Mouse (Mus musculus) v-Abl transformed pro-B cells (cell line): ENCODE measurements around the gene Morn1.

Experiments
- in situ Hi-C, 2 experiments: fragments of 400-800 bp; cut with MboI; formaldehyde crosslinking; loops; one replicate each; pipeline ENCODE4 v1.15.1; 2025; ENCODE audit not compliant: unreplicated experiment in 2 of 2

Gene Morn1

DNA sequence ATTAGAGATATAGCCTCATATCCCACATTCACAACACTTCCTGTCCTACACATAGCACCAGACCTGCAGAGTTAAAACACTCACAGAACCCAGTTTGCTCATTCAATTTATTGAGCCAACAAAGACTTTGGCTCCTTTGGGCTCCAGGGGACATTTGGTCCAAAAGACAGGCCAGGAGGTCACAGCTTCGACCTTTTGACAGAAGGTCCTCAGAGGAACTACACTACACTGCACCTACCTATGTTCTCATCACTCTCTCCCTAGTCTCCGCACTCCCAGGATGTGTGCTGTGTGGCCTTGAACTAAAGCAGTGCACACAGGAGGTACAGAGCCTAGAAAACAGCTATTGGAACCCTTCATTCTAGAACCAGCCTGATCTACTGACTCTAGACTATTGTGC, 10.6 kb upstream of the Morn1 start:
- in situ Hi-C loops: loop anchor here (25.0 kb wide), 4 partner anchors 411 to 736 kb away; partner anchors contain the start of genes Gnb1 (in 2 of the 2), Ccnl2 (in 1 of the 2), Fndc10 (in 1 of the 2) and Mrpl20 (in 1 of the 2)

DNA sequence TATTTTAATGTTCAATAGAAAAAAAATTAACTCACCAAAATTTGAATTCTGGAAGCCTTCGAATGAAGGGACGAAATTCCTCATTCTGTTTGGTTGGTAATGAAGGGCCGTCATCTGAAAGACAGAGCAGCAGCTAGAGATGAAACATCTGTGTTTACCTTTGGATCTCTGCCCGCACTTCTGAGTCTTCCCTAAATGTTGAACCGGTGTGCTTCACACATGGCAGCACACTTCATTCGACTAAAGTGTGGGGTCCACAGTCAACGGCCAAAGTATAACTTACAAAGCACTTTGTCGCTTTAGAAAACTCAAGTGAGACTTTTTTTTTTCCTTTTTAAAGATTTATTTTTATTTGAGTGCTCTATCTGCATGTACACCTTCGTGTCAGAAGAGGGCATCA, 9.7 kb upstream of the Morn1 start:
- in situ Hi-C loops: loop anchor here (25.0 kb wide), 4 partner anchors 411 to 736 kb away; partner anchors contain the start of genes Gnb1 (in 2 of the 2), Ccnl2 (in 1 of the 2), Fndc10 (in 1 of the 2) and Mrpl20 (in 1 of the 2)

DNA sequence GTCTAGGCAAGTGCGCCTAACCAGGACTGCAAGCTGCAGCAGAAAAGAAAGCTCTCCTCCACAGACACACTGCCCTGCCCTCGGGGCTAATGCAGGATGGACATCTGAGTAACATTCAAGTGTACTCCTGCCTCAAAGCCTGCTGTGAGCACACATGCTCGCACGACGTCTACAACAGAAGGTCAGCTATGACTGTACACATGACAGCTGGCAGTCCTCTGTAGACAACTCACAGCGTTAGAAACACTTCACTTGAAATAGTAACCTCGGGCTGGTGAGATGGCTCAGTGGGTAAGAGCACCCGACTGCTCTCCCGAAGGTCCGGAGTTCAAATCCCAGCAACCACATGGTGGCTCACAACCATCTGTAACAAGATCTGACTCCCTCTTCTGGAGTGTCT, 7.6 kb upstream of the Morn1 start:
- in situ Hi-C loops: loop anchor here (25.0 kb wide), 4 partner anchors 408 to 733 kb away; partner anchors contain the start of genes Gnb1 (in 2 of the 2), Ccnl2 (in 1 of the 2), Fndc10 (in 1 of the 2) and Mrpl20 (in 1 of the 2)

DNA sequence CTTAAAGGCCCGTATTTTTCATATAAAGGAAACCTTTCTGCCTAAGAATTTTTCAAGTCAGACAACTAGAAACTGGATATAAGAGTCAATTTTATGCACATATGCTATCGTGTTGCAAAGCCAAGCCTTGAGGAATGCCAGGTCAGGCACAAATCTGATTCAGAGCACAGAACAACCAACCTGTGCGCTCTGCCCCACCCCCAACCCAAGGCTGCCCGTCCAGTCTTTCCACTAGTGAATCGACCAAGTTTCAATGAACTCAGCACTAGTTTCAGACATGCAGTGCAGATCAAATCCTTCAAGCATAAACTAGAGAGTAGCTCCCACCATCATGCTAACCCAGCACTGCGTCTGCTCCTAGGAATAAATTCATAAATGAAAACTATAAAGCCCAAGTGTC, 6.7 kb upstream of the Morn1 start:
- in situ Hi-C loops: loop anchor here (25.0 kb wide), 4 partner anchors 408 to 733 kb away; partner anchors contain the start of genes Gnb1 (in 2 of the 2), Ccnl2 (in 1 of the 2), Fndc10 (in 1 of the 2) and Mrpl20 (in 1 of the 2)

DNA sequence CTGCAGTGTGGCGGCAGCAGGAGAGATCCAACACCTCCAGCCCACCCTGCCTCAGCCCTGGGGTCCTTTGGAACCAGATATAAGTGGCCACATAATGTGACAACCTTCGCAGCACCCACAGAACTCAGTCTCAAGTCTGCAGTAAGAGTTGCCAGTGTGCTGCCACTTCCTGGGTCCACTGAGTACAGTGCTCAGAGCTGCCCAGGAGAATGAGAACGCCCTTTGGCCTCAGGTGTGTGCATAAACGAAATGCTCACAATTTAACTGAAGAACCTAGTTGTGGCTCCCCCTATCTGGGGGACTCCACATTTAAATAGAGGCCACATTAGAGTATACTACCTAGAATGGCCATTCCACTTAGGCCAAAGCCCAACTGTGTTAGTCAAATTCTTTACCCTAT, 2.8 kb upstream of the Morn1 start:
- in situ Hi-C loops: loop anchor here (25.0 kb wide), 4 partner anchors 404 to 729 kb away; partner anchors contain the start of genes Gnb1 (in 2 of the 2), Ccnl2 (in 1 of the 2), Fndc10 (in 1 of the 2) and Mrpl20 (in 1 of the 2)

DNA sequence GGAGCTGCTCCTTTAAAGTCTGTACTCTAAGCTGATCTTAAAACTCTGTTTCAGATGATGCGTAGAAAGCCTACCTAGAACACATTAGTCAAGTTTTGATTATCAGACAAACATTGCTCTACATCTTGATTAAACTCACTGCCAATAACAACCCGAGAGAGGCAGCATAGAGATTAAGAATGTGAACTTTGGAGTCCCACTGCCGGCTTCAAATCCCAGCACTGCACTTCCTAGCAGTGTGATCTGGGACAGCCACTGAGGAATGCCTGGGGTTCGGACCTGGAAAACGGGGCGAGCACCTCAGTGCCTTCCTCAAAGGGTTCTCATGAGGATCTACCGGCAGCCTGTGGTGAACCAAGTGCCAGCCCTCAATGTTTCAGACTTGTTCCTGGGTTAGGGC, 2.0 kb upstream of the Morn1 start:
- in situ Hi-C loops: loop anchor here (25.0 kb wide), 4 partner anchors 403 to 728 kb away; partner anchors contain the start of genes Gnb1 (in 2 of the 2), Ccnl2 (in 1 of the 2), Fndc10 (in 1 of the 2) and Mrpl20 (in 1 of the 2)

DNA sequence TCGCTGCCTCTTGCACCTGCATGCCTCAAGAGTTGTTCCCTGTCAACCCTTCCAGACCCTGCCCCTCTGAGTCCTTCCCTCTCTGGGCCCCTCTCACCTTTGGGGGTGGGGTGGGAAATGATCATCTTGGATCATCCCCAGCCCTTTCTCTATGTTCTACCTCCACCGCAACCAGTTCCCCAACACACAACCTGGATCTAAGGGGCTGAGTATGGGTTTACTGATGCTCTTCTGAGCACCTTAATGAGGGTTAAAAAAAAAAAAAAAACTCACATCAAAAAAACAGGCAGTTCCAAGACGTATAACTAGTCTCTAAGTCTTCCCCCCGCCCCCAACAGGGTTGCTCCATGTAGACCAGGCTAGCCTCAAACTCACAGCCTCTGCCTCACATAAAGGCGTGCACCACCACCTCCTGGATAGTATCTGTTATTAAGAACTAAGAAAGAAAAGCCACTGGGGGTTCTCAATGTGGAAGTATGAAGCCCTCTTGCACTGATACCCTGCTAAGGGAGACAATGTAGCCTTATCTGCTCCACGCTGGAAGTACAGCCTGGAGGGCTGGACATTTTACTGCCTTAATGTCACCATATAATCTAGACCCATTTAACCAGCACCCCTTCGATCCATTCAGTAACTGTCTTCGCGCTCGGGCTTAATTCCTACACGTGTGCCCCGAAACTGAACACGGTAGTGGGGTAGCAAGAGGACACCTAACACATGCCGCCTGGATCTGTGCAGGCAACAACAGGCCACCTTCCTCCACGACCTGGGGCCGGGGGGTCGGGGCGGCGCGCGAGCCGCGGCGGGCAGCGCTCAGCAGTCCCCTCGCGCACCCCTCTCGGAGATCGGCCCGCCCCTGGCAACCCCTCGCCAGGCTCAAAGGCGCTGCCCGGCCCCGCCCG, 920 bp upstream of the Morn1 start:
- in situ Hi-C loops: loop anchor here (25.0 kb wide), 4 partner anchors 402 to 727 kb away; partner anchors contain the start of genes Gnb1 (in 2 of the 2), Ccnl2 (in 1 of the 2), Fndc10 (in 1 of the 2) and Mrpl20 (in 1 of the 2)

DNA sequence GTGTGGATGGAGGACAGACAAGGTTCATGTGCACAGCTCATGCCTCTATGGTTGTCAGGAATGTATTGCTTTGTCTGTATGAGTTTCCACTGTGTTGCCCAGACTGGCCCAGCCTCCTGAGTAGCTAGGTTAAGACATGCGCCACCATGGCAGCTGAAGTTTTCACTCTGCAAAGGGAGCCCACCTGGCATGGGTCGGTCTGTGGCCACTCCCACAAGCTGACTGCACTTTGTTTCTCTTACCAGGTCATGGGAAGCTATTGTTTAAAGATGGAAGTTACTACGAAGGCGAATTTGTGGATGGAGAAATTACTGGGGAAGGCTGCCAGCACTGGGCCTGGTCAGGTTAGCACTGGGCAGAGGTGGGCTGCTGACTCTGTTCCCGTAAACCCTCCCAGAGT, 2.9 kb downstream of the Morn1 start:
- in situ Hi-C loops: loop anchor here (25.0 kb wide), 4 partner anchors 398 to 723 kb away; partner anchors contain the start of genes Gnb1 (in 2 of the 2), Ccnl2 (in 1 of the 2), Fndc10 (in 1 of the 2) and Mrpl20 (in 1 of the 2)

DNA sequence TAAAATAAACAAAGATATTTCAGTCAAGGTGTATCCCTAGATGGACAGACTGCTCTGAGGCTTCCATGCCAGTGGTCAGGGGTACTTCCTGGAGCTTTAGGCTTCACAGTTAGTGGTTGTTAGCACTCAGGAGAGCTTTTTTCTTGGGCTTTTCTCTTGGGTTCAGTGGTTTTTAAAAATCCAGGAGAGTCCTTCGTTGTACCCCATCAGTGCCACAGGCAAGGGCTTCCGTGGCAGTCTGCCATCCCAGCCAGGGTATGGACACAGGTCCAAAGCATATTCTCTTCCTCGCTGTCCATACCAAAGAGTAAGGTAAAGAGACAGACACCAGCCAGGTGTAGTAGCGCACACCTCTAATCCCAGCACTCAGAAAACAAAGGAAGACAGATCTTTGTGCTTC, 3.8 kb downstream of the Morn1 start:
- in situ Hi-C loops: loop anchor here (5.0 to 25.0 kb wide), 6 partner anchors 227 to 722 kb away; partner anchors contain the start of genes Gnb1 (in 2 of the 2), Ccnl2 (in 1 of the 2), Fndc10 (in 1 of the 2) and Mrpl20 (in 1 of the 2)

DNA sequence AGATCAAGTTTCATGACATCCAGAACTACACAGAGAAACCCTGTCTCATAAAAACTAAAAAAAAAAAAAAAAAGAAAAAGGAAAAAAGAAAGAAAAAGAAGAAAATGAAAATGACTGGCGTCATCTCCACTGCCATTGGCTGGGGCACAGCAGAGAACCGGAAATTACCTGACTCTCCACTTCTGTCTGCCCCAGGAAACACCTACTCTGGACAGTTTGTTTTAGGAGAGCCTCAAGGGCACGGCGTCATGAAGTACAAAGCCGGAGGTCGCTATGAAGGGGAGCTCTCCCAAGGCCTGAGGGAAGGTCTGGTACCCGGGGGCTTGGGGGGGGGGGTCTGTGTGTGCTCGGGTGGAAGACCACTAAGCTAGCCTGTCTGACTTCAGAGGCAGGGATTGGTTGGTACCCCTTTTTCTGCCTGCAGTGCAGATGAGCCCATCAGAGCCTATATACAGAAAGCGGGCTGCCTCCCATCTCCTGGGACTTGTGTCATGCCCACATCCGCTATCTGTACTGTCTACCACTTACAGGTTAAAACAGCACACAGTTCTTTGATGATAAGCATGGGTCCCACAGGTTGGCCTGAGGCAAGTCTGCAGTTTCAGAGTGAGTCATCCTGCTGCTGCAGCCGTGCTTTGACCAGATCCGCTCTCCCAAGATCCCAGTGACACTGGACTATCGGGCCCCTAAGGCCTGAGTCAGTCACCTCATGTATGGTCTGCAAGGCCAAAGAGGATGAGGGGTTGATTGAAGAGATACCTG, 4.5 kb downstream of the Morn1 start:
- in situ Hi-C loops: loop anchor here (5.0 to 25.0 kb wide), 6 partner anchors 226 to 721 kb away; partner anchors contain the start of genes Gnb1 (in 2 of the 2), Ccnl2 (in 1 of the 2), Fndc10 (in 1 of the 2) and Mrpl20 (in 1 of the 2)

DNA sequence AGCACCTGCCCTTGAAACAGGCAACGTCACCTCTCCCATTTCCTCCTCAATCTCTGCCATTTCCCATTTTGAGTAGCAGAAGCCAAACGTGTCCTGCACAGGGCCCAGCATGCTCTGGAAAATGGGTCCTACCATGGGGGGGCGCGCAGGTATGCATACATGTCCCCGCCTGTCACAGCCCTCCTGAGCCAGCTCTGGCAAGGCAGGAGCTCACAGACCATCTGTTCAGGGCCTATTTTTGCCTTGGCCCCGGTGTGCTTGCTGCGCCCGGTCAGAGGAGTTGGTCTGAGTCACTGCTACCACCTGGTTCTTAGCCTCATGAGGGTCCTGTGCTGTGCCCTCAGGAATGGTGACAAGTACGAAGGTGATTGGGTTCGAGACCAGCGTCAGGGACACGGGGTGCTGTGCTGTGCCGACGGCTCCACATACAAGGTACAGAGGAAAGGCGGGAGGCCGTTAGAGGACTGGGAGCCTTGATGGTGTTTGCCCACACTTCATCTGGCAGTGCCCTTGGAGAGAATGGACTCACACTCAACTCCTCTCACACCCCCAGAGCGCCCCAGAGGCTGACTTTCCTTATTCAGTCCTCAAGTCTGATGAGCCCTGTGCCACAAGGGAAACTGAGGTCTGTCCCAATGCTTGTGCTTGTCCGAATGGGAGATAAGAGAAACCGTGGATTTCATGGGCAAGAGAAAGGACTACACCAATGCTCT, 6.5 kb downstream of the Morn1 start:
- in situ Hi-C loops: loop anchor here (5.0 to 25.0 kb wide), 6 partner anchors 224 to 719 kb away; partner anchors contain the start of genes Gnb1 (in 2 of the 2), Ccnl2 (in 1 of the 2), Fndc10 (in 1 of the 2) and Mrpl20 (in 1 of the 2)

DNA sequence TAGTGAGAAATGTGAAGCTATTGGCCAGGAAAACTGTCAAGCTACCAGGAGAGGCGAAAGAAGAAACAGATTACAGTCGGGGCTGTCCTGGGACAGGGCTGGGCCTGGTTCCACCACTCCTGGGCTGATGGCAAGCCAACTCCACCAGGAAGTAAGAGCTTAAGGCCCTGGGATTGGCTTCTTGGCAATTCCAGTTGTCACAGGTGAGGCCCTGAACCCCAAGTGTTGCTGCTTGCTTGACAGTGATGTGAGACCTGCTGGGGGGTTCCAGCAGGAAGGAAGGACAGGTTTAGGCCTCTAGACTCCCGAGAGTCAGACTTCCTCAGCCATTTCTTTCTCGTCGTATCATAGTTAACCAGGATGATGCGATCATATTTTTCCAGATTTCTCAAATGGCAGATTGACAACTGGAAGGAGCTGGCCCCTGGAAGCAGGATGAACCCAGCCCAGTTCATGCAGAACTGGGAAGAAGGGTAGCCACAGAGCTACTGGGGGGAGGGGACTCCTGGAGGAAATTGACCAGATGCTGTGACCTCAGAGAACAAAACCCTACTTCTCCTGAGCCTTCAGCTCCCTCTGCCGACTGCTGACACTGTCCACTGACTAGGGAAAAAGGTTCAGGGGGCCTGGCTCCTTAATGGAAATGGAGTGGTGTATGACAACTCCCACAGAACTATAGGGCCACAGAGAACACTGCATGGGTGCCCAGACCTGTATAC, 7.2 kb downstream of the Morn1 start:
- in situ Hi-C loops: loop anchor here (5.0 to 25.0 kb wide), 6 partner anchors 224 to 719 kb away; partner anchors contain the start of genes Gnb1 (in 2 of the 2), Ccnl2 (in 1 of the 2), Fndc10 (in 1 of the 2) and Mrpl20 (in 1 of the 2)

DNA sequence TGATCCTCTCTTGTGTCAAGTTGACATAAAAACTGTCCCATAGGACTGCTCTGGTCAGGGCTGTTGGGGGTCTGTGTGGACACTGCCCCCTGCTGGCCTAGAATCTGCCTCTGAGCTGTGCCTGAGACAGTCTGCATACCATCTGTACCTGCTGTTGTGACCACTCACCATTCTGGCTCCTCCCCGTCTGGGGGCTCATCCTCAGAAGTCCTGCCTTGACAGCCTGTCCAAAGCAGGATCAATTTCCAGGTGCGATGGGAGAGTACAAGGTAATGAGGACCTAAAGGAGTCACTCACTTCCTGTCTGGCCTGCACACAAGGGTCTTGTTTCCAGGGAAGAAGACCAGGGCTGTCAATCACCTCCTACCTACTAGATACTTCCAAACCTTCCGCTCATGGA, 8.2 kb downstream of the Morn1 start:
- in situ Hi-C loops: loop anchor here (5.0 to 25.0 kb wide), 6 partner anchors 223 to 718 kb away; partner anchors contain the start of genes Gnb1 (in 2 of the 2), Ccnl2 (in 1 of the 2), Fndc10 (in 1 of the 2) and Mrpl20 (in 1 of the 2)

DNA sequence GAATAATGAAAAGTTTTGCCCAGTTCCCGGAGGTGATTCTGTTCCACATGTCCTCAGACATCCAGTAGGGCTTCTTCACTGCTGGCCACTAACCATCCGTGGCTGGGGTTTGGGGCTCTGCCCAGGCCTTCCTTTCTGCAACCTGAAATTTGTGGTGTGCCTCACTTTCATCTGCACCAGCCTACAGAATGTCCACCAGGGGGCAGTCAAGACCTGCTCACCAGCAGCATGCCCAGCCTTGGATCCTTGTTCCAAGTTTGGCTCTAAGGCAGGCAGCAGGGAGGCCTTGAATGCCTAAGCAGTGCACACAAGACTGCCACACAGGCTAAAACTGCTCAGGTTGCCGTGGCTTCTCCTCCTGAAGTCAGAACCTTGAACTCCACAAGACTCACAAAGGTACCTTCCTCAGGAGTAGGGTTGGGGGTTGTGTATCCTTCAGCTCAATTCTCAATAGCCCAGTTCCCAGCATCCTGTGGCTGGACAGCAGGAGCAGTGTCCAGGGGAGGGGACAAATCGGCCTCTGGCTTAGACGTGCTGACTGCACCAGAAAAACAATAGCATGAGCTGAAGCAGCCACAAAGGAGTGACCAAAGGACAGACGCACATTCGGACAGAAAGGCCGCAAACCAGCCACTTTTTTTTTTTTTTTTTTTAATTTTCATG, 9.0 kb downstream of the Morn1 start:
- in situ Hi-C loops: loop anchor here (5.0 to 25.0 kb wide), 7 partner anchors 152 to 717 kb away; partner anchors contain the start of genes Faap20 (in 2 of the 2), Gnb1 (in 2 of the 2), Ccnl2 (in 1 of the 2) and Fndc10 (in 1 of the 2)

DNA sequence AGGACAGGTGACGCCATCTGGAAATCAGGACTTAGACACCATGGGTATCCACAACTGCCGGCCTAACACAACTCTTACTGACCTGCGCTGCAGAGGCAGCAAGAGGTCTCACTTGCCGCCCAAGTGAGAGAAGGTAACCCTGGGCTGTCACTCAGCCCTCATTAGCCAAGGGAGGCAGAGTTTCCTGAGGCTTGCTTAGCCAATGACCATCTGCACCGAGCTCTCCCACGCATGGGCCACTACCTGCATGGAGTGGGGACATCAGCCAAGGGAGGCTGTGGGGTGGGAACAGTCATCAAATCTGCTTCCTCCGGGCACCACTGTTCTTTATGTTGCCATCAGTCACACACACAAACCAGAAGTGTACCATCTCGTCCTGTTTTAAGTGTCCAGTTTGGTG, 9.6 kb downstream of the Morn1 start:
- in situ Hi-C loops: loop anchor here (5.0 to 25.0 kb wide), 7 partner anchors 151 to 716 kb away; partner anchors contain the start of genes Faap20 (in 2 of the 2), Gnb1 (in 2 of the 2), Ccnl2 (in 1 of the 2) and Fndc10 (in 1 of the 2)

DNA sequence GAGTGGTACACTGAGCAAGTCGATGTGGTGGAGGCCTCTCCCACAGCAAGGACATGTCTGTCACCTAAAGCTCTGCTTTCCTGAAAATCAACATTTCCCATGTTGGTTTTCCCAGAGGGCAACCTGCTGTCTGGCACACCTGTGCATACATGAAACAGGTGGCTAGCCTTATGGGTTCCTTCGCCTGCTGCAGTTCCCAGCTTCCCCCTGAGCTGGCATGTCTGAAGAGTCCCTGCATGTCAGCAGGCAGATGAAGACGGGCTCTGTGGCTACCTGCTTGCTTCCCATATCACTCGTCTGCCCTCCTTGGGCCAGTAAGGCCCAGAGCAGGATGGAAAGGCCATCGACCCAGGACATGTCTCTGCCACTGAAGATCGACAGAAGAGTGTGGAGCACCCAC, 11.1 kb downstream of the Morn1 start:
- in situ Hi-C loops: loop anchor here (5.0 to 25.0 kb wide), 7 partner anchors 150 to 715 kb away; partner anchors contain the start of genes Faap20 (in 2 of the 2), Gnb1 (in 2 of the 2), Ccnl2 (in 1 of the 2) and Fndc10 (in 1 of the 2)

DNA sequence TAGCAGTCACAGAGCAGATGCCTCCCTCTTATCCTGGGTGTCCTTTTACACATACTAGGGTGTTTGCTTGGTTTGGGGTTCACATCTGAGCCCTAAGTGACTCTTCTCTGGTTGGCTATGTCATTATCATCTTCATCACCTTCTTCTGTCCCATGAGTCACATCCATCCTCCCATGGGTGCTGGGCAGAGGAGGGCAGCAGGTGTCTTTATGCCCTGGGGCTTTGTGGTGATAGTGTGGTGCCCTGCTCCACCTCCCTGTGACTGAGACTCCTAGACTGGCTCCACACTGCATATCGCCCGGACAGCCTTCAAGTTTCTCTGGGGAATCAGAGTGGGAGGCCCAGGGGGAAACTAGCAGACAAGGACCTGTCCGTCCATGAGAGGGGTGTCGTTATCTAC, 12.2 kb downstream of the Morn1 start:
- in situ Hi-C loops: loop anchor here (5.0 to 25.0 kb wide), 7 partner anchors 149 to 714 kb away; partner anchors contain the start of genes Faap20 (in 2 of the 2), Gnb1 (in 2 of the 2), Ccnl2 (in 1 of the 2) and Fndc10 (in 1 of the 2)
